Mouse (Mus musculus): ENCODE data around the gene Gtdc1.

DNA sequence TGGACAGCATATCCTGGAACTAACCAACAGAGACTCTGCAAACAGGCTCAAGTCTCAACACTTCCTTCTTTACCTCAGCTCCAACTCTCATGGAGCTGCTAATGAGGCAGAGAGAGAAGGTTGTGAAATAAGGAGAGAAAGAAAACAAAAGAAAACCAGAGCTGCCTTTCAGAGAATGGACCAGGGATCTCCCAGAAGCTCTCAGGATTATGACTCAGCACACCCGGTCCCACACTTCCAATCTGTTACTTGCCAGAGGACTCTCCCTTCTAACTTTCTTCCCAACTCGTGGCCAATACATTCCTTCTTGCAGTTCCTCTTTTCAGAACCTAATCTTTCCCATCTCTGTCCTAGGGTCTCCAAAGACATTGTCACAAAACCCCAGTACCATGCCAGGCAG is 288.1 kb downstream of the Gtdc1 start:
- TF ChIP-seq EP300 (IDR thresholded peaks at IDR 0.05; ENCODE audit: low read depth) (no peak), CTCF (IDR thresholded peaks at IDR 0.05; ENCODE audit: low read depth) (no peak)

All from heart, postnatal 0 days (tissue).